Mouse (Mus musculus): Measurements from ENCODE around the gene Rhog. TPM values are rescaled to one million over a fixed set of nuclear protein-coding genes. Genes with fewer than 3 reads are reported as not detected.

Gene Rhog
- 50.6 and 52.1 TPM in 2 replicates for polyA plus RNA-seq (2015; fragmentation: Nextera tagmentation; extraction: Ambion mirVana)

- DNase-seq (ENCODE audit: low spot score) (no peak), ATAC-seq (replicated peaks; ENCODE audit: low FRiP score, low read depth) (no peak)
- Histone ChIP-seq H3K4me1 (replicated peaks; ENCODE audit: insufficient read depth, low read length) (0 out of 2 replicates have a peak, but pooled peaks cover 5% of the 10 kb centered on the region), H3K27ac (no peak within 1 kb of the TSS), H3K27me3 (ENCODE audit: insufficient read depth, low read length) (no peaks in the 10 kb centered on the region), H3K4me3 (replicated peaks; ENCODE audit: low read depth, low read length) (no peak within 1 kb of the TSS), H3K9me3 (replicated peaks; ENCODE audit: low read length) (no peaks in the 10 kb centered on the region), H3K36me3 (ENCODE audit: insufficient read depth, low read length) (no peaks in the 10 kb centered on the region), H3K9ac (ENCODE audit: low read depth, low read length) (no peak within 1 kb of the TSS), H3K4me2 (ENCODE audit: low read length) (no peak within 1 kb of the TSS)
- TF ChIP-seq CTCF (IDR thresholded peaks at IDR 0.05; ENCODE audit: low read depth) = no peak
- WGBS = 85% methylated on average over 3 of the region's 3 CpGs
Observed at GRCm38 (mm10) chr7:102255954-102256353, at the start of gene Rhog. TSS of gene Rhog (minus strand) at chr7:102256054.

- Histone ChIP-seq H3K9ac (ENCODE audit: low read depth, low read length) (no peak overlapping the region), H3K9me3 (replicated peaks; ENCODE audit: low read length) (no peaks in the 10 kb centered on the region), H3K4me2 (ENCODE audit: low read length) (no peak overlapping the region), H3K4me3 (replicated peaks; ENCODE audit: low read depth, low read length) (no peak overlapping the region), H3K4me1 (replicated peaks; ENCODE audit: insufficient read depth, low read length) (no peaks in the 10 kb centered on the region), H3K27me3 (ENCODE audit: insufficient read depth, low read length) (0 out of 2 replicates have a peak, but pooled peaks cover 3% of the 10 kb centered on the region), H3K27ac (no peak overlapping the region), H3K36me3 (ENCODE audit: insufficient read depth, low read length) (no peaks in the 10 kb centered on the region)
- no peak for ATAC-seq (replicated peaks; ENCODE audit: low FRiP score, low read depth)
- no peak for TF ChIP-seq CTCF (IDR thresholded peaks at IDR 0.05; ENCODE audit: low read depth)
- WGBS = 78% methylated on average over 2 of the region's 2 CpGs
- DNase-seq (ENCODE audit: low spot score) = no peak
Observed at GRCm38 (mm10) chr7:102305596-102305995, 49.7 kb upstream of the Rhog start.

- H3K9ac ChIP-seq (ENCODE audit: low read depth, low read length) = no peak overlapping the region
Observed at GRCm38 (mm10) chr7:102302471-102302870, 46.6 kb upstream of the Rhog start.

GRCm38 (mm10) chr7:102300761-102301160, 44.9 kb upstream of the Rhog start:
- Histone ChIP-seq H3K27me3 (ENCODE audit: insufficient read depth, low read length) (0 out of 2 replicates have a peak, but pooled peaks cover 7% of the 10 kb centered on the region), H3K36me3 (ENCODE audit: insufficient read depth, low read length) (no peaks in the 10 kb centered on the region), H3K9ac (ENCODE audit: low read depth, low read length) (no peak overlapping the region), H3K9me3 (replicated peaks; ENCODE audit: low read length) (no peaks in the 10 kb centered on the region), H3K4me1 (replicated peaks; ENCODE audit: insufficient read depth, low read length) (no peaks in the 10 kb centered on the region), H3K4me3 (replicated peaks; ENCODE audit: low read depth, low read length) (no peak overlapping the region), H3K4me2 (ENCODE audit: low read length) (no peak overlapping the region), H3K27ac (no peak overlapping the region)
- ATAC-seq (replicated peaks; ENCODE audit: low FRiP score, low read depth) = no peak
- 75% methylated on average over 1 of the region's 1 CpGs for WGBS
- TF ChIP-seq CTCF (IDR thresholded peaks at IDR 0.05; ENCODE audit: low read depth) = no peak
- DNase-seq (ENCODE audit: low spot score) = no peak

More at GRCm38 (mm10) chr7:102302471-102302870, 46.6 kb upstream of the Rhog start:
- Histone ChIP-seq H3K4me2 (ENCODE audit: low read length) (no peak overlapping the region), H3K27ac (no peak overlapping the region), H3K36me3 (ENCODE audit: insufficient read depth, low read length) (no peaks in the 10 kb centered on the region), H3K27me3 (ENCODE audit: insufficient read depth, low read length) (0 out of 2 replicates have a peak, but pooled peaks cover 7% of the 10 kb centered on the region), H3K4me3 (replicated peaks; ENCODE audit: low read depth, low read length) (no peak overlapping the region), H3K9me3 (replicated peaks; ENCODE audit: low read length) (no peaks in the 10 kb centered on the region), H3K4me1 (replicated peaks; ENCODE audit: insufficient read depth, low read length) (no peaks in the 10 kb centered on the region)
- DNase-seq (ENCODE audit: low spot score) (no peak), ATAC-seq (replicated peaks; ENCODE audit: low FRiP score, low read depth) (no peak)
- WGBS = 76% methylated on average over 4 of the region's 4 CpGs
- no peak for TF ChIP-seq CTCF (IDR thresholded peaks at IDR 0.05; ENCODE audit: low read depth)

- DNase-seq (ENCODE audit: low spot score) (peak; percentile 73), ATAC-seq (replicated peaks; ENCODE audit: low FRiP score, low read depth) (peak; percentile 40; the same call in 1 of the 2 replicates)
- H3K9ac ChIP-seq (ENCODE audit: low read depth, low read length) = no peak overlapping the region
- no peak overlapping the region for H3K27ac ChIP-seq
- WGBS = 4% methylated on average over 2 of the region's 2 CpGs
- H3K36me3 ChIP-seq (ENCODE audit: insufficient read depth, low read length) = no peaks in the 10 kb centered on the region
- no peak overlapping the region for H3K4me2 ChIP-seq (ENCODE audit: low read length)
- no peaks in the 10 kb centered on the region for H3K9me3 ChIP-seq (replicated peaks; ENCODE audit: low read length)
- no peak overlapping the region for H3K4me3 ChIP-seq (replicated peaks; ENCODE audit: low read depth, low read length)
- 0 out of 2 replicates have a peak, but pooled peaks cover 12% of the 10 kb centered on the region for H3K27me3 ChIP-seq (ENCODE audit: insufficient read depth, low read length)
- no peak for TF ChIP-seq CTCF (IDR thresholded peaks at IDR 0.05; ENCODE audit: low read depth)
- H3K4me1 ChIP-seq (replicated peaks; ENCODE audit: insufficient read depth, low read length) = no peaks in the 10 kb centered on the region
Observed at GRCm38 (mm10) chr7:102293234-102293633, 37.4 kb upstream of the Rhog start.

- Histone ChIP-seq H3K27ac (no peak overlapping the region), H3K27me3 (ENCODE audit: insufficient read depth, low read length) (0 out of 2 replicates have a peak, but pooled peaks cover 8% of the 10 kb centered on the region), H3K4me3 (replicated peaks; ENCODE audit: low read depth, low read length) (no peak overlapping the region), H3K4me2 (ENCODE audit: low read length) (no peak overlapping the region), H3K36me3 (ENCODE audit: insufficient read depth, low read length) (no peaks in the 10 kb centered on the region), H3K4me1 (replicated peaks; ENCODE audit: insufficient read depth, low read length) (no peaks in the 10 kb centered on the region), H3K9me3 (replicated peaks; ENCODE audit: low read length) (no peaks in the 10 kb centered on the region), H3K9ac (ENCODE audit: low read depth, low read length) (no peak overlapping the region)
- WGBS = 85% methylated on average over 3 of the region's 3 CpGs
- DNase-seq (ENCODE audit: low spot score) (no peak), ATAC-seq (replicated peaks; ENCODE audit: low FRiP score, low read depth) (no peak)
- no peak for TF ChIP-seq CTCF (IDR thresholded peaks at IDR 0.05; ENCODE audit: low read depth)
Observed at GRCm38 (mm10) chr7:102292228-102292627, 36.4 kb upstream of the Rhog start.

- ATAC-seq (replicated peaks; ENCODE audit: low FRiP score, low read depth) = no peak
- 83% methylated on average over 6 of the region's 6 CpGs for WGBS
- no peak overlapping the region for H3K9ac ChIP-seq (ENCODE audit: low read depth, low read length)
- TF ChIP-seq CTCF (IDR thresholded peaks at IDR 0.05; ENCODE audit: low read depth) = no peak
- H3K27ac ChIP-seq = no peak overlapping the region
- H3K4me3 ChIP-seq (replicated peaks; ENCODE audit: low read depth, low read length) = no peak overlapping the region
- H3K36me3 ChIP-seq (ENCODE audit: insufficient read depth, low read length) = no peaks in the 10 kb centered on the region
- H3K4me2 ChIP-seq (ENCODE audit: low read length) = no peak overlapping the region
- no peaks in the 10 kb centered on the region for H3K9me3 ChIP-seq (replicated peaks; ENCODE audit: low read length)
- DNase-seq (ENCODE audit: low spot score) = no peak
- H3K4me1 ChIP-seq (replicated peaks; ENCODE audit: insufficient read depth, low read length) = no peaks in the 10 kb centered on the region
- 0 out of 2 replicates have a peak, but pooled peaks cover 3% of the 10 kb centered on the region for H3K27me3 ChIP-seq (ENCODE audit: insufficient read depth, low read length)
Observed at GRCm38 (mm10) chr7:102289466-102289865, 33.6 kb upstream of the Rhog start.

Measured in kidney, postnatal 0 days (tissue).